Mouse (Mus musculus): ENCODE measurements around the gene Aida.
"Not testable (repeated sequence)": the region's sequence is repeated elsewhere in the genome, so short reads cannot be mapped to it uniquely, and the experiment has no call there.

The Aida gene

DNA sequence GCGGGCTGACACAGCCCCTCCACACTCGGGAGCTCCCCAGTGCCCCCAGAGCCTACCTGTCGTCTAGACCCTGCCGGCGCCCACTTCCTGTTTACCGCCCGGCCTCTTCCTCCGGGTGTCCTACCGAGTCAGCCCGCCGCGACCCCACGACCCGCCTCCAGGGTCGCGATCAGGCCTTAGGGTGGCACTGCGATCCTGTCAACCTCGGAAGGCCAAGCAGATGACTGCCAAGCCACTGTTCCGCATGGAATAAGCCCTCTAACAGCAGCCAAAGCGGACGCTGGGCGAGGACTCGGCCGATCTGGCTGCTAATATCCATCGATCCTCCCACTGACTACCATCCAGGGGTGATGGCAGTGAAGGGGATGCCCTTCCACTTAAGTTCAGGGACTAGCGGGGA lies at the start of gene Aida:
TSS of gene Aida (plus strand) at position 126 of the 400 bp plus-strand sequence.
- DNase-seq (ENCODE audit: low read depth, low spot score), result no peak

- no peak for DNase-seq (ENCODE audit: low read depth, low spot score)
These were observed 48.2 kb upstream of the Aida start for GRCm38 (mm10) chr1:183248144-183248543.

DNA sequence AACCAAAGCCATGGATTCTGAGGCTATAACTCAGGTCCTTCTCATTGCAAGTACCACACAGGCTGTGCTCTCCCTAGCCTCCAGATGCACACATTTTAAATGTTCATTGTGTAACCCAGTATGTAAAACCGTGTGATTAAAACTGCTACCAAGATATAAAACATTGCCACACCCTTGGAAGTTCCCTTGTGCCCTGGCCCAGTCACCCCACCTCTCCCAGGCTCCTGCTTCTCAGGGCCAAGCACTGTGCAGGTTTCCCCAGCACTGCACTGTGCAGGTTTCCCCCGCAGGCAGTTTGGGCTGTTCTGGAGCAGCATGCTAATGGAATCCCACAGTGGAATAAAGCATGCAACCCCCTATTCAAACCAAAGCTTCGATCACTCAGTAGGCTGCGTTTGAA lies 45.8 kb upstream of the Aida start:
- no peak for DNase-seq (ENCODE audit: low read depth, low spot score)

GRCm38 (mm10) chr1:183251818-183252217 lies 44.6 kb upstream of the Aida start:
- no peak for DNase-seq (ENCODE audit: low read depth, low spot score)

- DNase-seq (ENCODE audit: low read depth, low spot score), result peak; percentile 15
These were observed 43.8 kb upstream of the Aida start for GRCm38 (mm10) chr1:183252574-183252973.

GRCm38 (mm10) chr1:183264145-183265008 lies 32.0 kb upstream of the Aida start:
- DNase-seq (ENCODE audit: low read depth, low spot score), result peak; percentile 26

- no peak for DNase-seq (ENCODE audit: low read depth, low spot score)
These were observed 30.4 kb upstream of the Aida start for GRCm38 (mm10) chr1:183265921-183266467.

DNA sequence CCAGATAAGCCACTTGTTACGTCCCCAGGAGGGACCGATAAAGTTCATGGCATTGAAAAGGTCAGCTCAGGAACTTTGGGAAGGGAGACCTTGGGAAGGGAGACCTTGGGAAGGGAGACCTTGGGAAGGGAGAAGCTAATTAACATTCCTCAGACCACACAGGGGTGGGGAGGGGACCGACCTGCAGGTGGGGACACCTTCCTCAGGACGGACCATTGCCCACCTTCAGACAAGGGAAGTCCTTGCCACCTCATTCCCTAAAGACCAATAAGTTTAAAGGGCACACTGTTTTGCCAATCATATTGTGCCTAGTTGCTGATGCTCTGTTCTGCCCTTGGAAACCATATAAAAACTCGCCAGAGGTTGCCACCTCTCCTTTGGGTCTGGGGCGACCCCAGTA lies 28.7 kb upstream of the Aida start:
- no peak for DNase-seq (ENCODE audit: low read depth, low spot score)

- peak; percentile 73 for DNase-seq (ENCODE audit: low read depth, low spot score)
These were observed 23.2 kb upstream of the Aida start for GRCm38 (mm10) chr1:183272867-183273818.

DNA sequence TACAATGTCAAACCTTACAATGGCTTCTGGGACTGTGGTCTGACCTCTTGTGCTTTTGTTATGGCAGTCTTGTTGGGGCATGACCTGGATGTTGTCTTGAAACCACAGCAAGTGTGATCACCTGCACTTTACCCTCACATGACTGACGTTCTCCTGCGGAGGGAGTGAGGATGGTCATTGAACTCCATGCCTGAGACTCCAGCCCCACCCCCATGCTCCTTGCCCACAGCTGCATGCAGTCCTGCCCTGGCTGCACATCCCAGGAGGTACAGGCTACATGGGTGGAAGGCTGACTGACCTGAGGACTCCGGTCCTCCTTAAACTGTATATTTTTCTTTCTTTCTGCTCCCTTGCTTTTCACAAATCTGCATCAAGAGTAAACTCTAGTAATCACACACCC lies 22.0 kb upstream of the Aida start:
- DNase-seq (ENCODE audit: low read depth, low spot score), result no peak

- DNase-seq (ENCODE audit: low read depth, low spot score), result no peak
These were observed 20.6 kb upstream of the Aida start for GRCm38 (mm10) chr1:183275763-183276162.

- no peak for DNase-seq (ENCODE audit: low read depth, low spot score)
These were observed 8.0 kb upstream of the Aida start for GRCm38 (mm10) chr1:183288351-183288750.

- no peak for DNase-seq (ENCODE audit: low read depth, low spot score)
These were observed 6.8 kb upstream of the Aida start for GRCm38 (mm10) chr1:183289576-183289975.

DNA sequence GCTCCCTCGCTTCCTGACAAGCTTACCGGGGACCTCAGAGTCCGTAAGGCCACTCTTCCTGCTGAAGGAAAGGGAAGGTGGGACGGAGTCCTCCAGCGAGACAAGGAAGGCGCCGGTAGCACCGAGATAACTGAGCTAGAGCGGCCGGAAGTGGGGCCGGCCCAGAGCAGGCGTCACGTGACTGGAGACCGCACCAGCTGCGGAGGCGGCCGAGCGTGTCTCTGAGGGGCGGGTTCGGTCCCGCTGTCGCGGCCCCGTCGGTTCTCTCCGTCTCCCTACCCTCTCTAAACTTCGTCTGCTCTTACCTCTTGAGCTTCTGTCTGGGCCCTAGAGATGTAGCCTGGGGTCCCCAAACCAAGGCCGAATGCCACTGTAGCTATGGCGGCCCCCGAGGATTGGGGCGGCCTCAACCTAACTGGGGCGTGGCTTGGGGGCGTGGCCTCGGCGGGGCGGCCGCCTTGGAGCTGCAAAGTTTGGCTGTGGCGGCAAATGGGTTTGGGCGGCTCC lies 540 bp downstream of the Aida start, which contains the start of gene Brox:
TSS of gene Brox (minus strand) at position 393 of the 507 bp plus-strand sequence.
- DNase-seq (ENCODE audit: low read depth, low spot score), result peak; percentile 96

DNA sequence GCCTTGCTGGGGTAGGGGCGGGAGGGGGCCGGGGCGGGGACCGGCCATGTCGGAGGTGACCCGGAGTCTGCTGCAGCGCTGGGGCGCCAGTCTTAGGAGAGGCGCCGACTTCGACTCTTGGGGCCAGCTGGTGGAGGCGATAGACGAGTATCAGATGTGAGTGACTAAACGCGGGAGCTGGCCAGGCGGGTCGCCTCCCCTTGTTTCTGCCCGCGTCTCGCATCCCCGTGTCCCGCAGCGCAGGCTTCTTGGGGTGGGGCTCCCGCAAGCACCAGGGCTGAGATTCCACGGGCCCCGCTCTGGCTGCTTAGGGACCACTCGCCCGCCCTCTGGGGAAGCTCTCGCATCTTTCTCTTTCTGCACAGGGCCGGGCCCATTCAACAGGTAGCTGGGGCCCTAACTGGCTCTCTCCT lies 1.1 kb downstream of the Aida start:
- no peak for DNase-seq (ENCODE audit: low read depth, low spot score)

- DNase-seq (ENCODE audit: low read depth, low spot score), result peak; percentile 65
These were observed 1.6 kb downstream of the Aida start for GRCm38 (mm10) chr1:183297886-183298489.

DNA sequence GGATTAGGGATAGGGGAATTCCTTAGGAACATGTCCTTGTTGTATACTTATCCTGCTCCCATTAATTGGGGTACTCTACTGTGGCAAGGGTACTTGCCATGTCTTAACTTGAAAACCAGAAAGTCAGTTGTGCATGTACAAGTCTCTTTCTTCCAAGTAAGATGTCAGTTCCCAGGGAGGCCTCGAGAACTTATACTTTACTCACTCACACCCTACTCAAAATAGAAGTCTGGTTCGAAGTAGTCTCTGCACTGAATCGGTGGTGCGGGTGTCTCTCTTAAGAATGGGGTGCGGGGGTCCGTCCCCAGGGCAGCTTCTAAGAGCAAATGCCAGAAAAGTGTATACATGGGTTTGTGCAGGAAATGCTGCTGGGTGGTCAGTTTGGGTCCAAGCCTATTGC lies 2.8 kb downstream of the Aida start:
- DNase-seq (ENCODE audit: low read depth, low spot score), result peak; percentile 84

DNA sequence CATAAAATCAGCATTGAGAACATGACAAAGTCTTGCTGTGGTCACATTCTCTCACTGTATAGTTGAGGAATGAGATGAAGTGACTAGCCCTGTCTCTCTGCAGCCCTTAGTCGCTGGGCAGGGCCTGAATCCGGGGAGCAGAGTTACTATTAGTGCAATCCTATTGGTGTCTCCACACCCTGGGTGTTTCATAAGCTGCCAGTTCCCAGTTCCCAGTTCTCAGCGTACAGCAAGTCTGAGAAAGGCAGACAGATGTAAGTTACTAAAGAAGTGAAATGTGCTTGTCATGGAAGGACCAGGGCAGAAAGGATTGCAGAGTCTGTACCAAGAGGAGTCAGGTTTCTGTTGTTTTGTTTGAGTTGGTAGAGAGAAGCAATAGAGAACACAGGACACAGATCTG lies 11.2 kb downstream of the Aida start:
- DNase-seq (ENCODE audit: low read depth, low spot score), result no peak

- DNase-seq (ENCODE audit: low read depth, low spot score), result no peak
These were observed 12.1 kb downstream of the Aida start for GRCm38 (mm10) chr1:183308476-183308875.

- not testable (repeated sequence) for DNase-seq (ENCODE audit: low read depth, low spot score)
These were observed 13.2 kb downstream of the Aida start for GRCm38 (mm10) chr1:183309601-183310000.

DNA sequence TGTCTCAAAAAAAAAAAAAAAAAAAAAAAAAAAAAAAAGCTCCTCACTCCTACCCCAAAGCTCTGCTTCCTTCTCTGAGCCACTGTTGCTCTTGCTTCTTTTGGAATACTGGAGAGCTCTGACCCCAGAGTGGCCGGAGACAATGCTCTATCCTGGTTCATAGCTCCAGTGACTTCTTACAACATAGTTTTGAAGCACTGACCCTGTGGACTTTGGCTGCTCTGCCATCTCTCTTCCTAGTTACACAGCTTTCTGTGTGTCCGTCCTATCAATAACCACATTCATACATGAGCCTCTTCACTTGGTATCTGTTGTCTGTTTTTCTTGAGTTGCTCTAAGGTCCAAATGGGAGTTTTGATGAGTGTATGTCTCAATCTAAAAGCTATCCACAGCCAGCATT lies 15.7 kb downstream of the Aida start:
- no peak for DNase-seq (ENCODE audit: low read depth, low spot score)

All from brain, adult 2 months (tissue).